Mouse (Mus musculus) cerebellum, adult 11-12 months (tissue): Measurements from ENCODE around the gene Zc2hc1b.

Experiments
- DNase-seq: peaks from one replicate; pipeline ENCODE4 v3.0.0; 2022

The Zc2hc1b gene

DNA sequence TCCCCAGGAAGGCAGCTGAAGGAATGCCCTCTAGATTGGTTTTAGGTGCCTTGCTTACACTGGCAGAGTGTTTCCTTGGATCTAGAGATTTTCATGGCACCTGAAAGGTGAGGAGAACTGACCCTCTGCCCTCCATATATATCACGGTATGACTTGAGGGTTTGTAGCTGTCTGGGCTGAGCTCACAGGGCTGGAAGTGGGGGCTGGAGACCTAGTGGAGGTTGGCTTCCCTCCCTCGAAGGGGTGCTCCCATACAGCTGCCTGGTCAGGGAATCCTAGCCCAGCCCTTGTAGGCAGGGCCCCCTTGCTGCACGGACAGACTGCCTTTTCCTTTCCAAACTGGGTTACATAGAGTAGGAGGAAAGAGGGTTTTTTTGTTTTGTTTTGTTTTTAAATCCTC lies 65.0 kb downstream of the Zc2hc1b start:
- DNase-seq: no peak

DNA sequence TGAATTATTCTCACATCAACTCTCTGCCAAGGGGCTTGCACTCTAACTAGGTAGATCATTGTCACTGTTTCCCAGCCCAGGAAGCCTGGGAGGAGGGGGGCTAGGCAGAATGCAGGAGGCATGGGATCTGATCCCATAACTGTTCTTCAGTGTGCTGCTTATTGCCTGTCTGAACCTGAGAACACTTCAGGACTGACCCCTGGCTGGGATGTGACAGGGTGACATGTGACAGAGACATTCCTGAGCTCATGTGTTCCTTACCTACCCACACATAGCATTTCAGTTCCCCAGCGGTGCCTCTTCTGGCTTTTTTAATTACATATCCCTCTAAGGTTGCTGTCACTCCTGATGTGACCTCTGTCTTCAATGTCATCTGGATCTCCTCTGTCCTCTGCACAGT lies 68.0 kb downstream of the Zc2hc1b start:
- no peak for DNase-seq

DNA sequence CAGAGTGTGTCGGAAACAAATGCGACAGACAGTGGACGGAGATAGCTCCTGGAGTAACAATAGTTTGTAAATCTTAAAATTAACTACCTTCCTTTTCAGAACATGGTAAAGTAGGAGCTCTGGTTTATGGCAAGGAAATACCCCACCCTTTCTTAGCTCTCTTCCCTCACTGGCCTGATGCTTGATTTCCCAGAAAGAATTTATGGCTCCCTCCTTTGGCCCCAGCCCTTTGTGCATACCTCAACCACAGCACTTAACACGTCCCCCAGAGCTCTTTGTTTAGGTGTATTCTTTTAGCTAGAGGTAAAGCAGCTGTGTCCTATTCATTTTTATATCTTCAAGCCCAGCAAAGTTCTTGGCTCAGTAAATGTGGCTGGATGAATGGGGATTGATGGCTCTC lies 69.0 kb downstream of the Zc2hc1b start:
- DNase-seq: no peak

DNA sequence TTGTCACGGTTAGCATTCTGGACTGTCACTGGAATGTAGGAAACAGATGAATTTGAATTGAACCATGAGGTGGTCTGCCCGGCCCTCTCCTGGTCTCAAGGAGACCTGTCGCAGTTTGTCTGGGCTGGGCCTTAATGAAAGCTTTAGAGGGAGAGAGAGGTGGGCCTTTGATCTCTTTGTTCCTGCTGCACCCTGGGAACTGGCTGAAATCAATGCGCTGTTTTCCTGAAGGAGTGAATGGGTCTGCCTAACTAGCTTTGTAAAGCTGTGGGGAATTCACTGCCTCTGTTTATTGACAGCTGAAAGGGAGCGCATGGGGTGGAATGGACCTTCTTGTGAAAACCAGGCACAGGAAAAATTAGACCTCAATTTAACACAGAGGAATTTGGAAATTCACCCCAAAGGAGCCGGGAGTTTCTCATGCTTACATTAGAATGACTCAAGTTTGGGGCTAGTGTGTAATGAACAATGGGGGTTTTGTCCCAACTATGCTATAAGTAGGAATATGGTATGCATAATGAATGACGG lies 69.7 kb downstream of the Zc2hc1b start:
- DNase-seq: no peak

DNA sequence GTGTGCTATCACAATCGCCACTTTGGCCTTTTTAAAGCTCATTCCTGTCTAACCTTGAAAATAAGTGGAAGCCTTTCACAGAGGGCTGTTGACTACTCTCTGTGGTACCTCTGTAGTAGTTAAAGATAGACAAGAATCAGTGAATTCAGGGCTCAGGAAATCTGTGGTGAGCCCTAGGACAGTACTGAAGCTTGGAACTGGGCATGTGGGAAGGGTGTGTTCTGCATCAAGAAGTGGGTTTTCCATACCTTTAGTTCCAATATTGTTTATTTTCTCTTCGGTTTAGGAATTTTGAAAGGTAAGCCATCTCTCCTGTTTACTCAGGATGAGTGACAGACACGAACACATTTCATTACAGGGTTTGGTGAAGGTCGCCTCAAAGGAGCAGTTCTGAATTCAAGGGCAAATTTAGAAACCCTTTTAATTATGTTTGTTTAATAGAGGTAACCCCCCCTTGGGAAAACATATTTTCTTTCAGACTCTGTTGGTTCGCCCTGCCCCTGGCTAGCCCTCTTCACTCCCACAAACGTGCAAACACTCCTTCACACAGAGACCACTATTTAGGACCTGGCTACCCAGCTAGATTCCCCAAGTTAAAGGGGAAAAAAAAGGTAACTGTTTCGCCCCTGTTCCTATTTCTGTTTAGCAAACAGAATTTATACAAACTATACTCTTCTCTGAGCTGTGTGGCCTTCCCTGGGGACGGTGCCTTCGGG lies 70.8 kb downstream of the Zc2hc1b start:
- DNase-seq: no peak

DNA sequence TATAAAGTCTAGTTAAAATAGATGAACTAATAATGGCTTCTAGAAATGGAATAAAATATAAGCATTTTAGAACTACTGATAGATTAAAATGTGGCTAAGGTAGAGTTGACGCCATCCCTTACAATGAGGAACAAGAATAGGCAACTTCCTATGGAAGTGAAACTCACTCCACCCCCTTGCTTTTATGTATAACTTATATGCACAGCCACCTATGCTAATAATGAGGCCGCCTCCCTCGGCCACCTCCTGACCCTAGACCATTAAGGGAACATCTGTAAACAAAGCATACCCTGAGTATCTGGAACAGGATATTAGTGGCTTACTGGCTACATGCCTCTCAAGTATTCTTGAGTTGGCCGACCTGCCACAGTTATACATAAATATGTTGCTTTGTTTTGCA lies 74.0 kb downstream of the Zc2hc1b start:
- no peak for DNase-seq

DNA sequence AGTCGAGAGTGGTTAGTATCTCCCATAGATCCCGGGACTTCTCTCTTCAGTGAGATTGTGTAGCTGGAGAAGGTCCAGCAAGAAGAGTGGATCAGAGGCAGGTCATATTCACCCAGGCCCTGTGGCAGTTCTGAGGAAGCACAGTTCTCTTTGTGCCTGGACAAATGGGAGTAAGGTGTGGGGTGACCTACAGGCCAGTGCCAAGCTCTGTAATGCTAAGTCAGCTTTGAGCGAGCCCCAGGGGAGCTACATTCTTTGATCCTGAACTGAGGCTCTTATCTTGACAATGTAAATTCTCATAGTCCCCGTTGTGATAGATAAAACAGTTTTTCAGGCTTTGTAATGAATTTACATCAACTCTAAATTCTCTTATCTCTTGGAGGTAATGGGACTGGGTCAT lies 75.5 kb downstream of the Zc2hc1b start:
- no peak for DNase-seq

DNA sequence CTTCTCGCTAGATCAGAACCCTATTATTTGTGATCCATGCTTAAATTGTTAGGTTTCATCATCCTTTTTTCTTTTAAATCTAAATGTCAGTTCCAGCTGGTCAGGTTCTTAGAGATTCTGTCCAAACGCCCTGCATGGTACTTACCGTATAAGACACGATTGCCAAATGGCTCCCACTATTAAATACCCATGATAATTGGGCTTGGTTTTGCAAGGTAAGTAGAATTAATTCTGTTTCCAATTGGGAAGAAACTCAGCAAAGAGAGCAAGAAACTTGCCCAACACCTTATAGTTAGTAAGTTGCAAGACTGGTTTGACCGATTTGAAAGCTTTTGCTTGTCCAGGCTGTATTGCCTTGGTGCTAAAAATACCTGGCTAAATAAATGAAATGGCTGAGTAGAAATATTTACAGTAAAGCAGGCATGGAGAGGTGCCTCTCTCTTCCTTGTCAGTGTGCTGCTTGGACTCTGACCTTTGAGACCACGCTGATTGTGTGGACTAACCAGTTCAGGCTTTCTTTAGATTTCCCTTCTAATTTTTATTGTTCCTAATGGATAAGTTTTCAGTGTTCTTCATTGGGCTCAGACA lies 77.7 kb downstream of the Zc2hc1b start:
- DNase-seq: no peak
